Mouse (Mus musculus): Measurements from ENCODE around the gene Tbx4. TPM values are rescaled to one million over a fixed set of nuclear protein-coding genes. Genes with fewer than 3 reads are reported as not detected.

Tbx4 gene
- polyA plus RNA-seq, 1 experiment = 0.02 TPM

GRCm38 (mm10) chr11:85849037-85849436 lies 37.2 kb upstream of the Tbx4 start:
- no peaks in the 10 kb centered on the region for H3K27me3 ChIP-seq (ENCODE audit: control insufficient read depth, insufficient read depth, insufficient read length)
- H3K79me3 ChIP-seq (ENCODE audit: low read depth) = no peaks in the 10 kb centered on the region
- TF ChIP-seq CTCF (IDR thresholded peaks at IDR 0.05; ENCODE audit: control insufficient read depth, insufficient read depth, insufficient read length) (peak; percentile 67), MAX (IDR thresholded peaks at IDR 0.05) (no peak)
- H3K36me3 ChIP-seq (ENCODE audit: control insufficient read depth, insufficient read depth) = no peaks in the 10 kb centered on the region
- no peaks in the 10 kb centered on the region for H3K79me2 ChIP-seq (ENCODE audit: control insufficient read depth, insufficient read depth)
- no peak overlapping the region for H3K4me3 ChIP-seq (ENCODE audit: insufficient read depth, poor library complexity, severe bottlenecking)
- no peak overlapping the region for H3ac ChIP-seq (ENCODE audit: control insufficient read depth, insufficient read length, low read depth)

DNA sequence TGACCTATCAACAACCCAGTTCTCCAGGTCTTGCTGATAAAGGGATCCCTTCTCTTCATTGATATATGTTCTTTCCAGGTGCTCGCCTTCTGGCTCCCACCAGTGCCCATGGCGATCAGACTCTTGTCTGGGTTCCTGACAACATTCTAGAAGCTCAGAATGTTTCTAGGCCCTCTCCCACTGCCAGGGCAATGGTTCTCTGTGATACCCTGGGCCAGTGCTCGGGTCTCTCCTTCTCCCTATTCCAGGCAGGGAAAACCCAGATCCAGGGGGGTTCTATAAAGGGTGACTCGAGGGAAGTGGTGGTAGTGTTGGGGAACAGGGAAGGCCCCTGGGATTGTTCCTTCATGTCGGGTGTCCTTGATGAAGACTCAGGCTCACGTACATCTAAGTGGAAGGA lies 36.0 kb upstream of the Tbx4 start, which contains the start of gene Gm11444:
Gene Gm11444, minus strand, starts transcription at position 101 of the 400 bp plus-strand sequence.
- Histone ChIP-seq H3K4me3 (ENCODE audit: insufficient read depth, poor library complexity, severe bottlenecking) (no peak within 1 kb of the TSS), H3K27me3 (ENCODE audit: control insufficient read depth, insufficient read depth, insufficient read length) (no peaks in the 10 kb centered on the region), H3K36me3 (ENCODE audit: control insufficient read depth, insufficient read depth) (no peaks in the 10 kb centered on the region), H3K79me2 (ENCODE audit: control insufficient read depth, insufficient read depth) (no peaks in the 10 kb centered on the region), H3K79me3 (ENCODE audit: low read depth) (no peaks in the 10 kb centered on the region), H3ac (ENCODE audit: control insufficient read depth, insufficient read length, low read depth) (no peak within 1 kb of the TSS)
- no peak for TF ChIP-seq FOSL1 (IDR thresholded peaks at IDR 0.05; ENCODE audit: insufficient read depth, low read length, poor library complexity, severe bottlenecking)
- no peak for TF ChIP-seq CEBPB (IDR thresholded peaks at IDR 0.05; ENCODE audit: low read depth)
- TF ChIP-seq MYOG (IDR thresholded peaks at IDR 0.05; ENCODE audit: control insufficient read depth, extremely low read depth, insufficient read length) = no peak
- TF ChIP-seq USF1 (IDR thresholded peaks at IDR 0.05; ENCODE audit: low read depth) = no peak
- no peak for TF ChIP-seq CTCF (IDR thresholded peaks at IDR 0.05; ENCODE audit: control insufficient read depth, insufficient read depth, insufficient read length)
- no peak for TF ChIP-seq MAX (IDR thresholded peaks at IDR 0.05)
- TF ChIP-seq MYOD1 (IDR thresholded peaks at IDR 0.05; ENCODE audit: control insufficient read depth, insufficient read length, low read depth) = no peak

DNA sequence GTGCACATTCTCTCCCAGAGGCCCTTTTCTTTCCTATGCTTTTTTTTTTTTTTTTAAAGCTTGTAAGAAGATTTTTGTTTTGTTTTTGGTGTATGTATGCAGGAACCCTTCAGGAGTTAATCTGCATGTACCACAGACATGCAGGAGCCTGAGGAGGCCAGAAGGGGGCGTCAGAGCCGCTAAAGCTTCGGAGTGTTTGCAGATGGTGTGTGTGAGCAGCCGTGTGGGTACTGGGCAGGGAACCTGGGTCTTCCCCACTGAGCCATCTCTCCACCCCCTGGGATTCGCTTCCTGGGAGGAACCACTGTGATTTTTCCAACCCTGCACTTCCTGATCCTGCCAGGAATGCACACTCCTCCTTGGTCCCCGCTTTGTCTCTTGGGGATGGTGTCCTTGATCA lies 35.5 kb upstream of the Tbx4 start:
- Histone ChIP-seq H3K36me3 (ENCODE audit: control insufficient read depth, insufficient read depth) (no peaks in the 10 kb centered on the region), H3ac (ENCODE audit: control insufficient read depth, insufficient read length, low read depth) (no peak overlapping the region), H3K27me3 (ENCODE audit: control insufficient read depth, insufficient read depth, insufficient read length) (no peaks in the 10 kb centered on the region), H3K4me3 (ENCODE audit: insufficient read depth, poor library complexity, severe bottlenecking) (no peak overlapping the region), H3K79me2 (ENCODE audit: control insufficient read depth, insufficient read depth) (no peaks in the 10 kb centered on the region), H3K79me3 (ENCODE audit: low read depth) (no peaks in the 10 kb centered on the region)
- no peak for TF ChIP-seq MYOG (IDR thresholded peaks at IDR 0.05; ENCODE audit: control insufficient read depth, extremely low read depth, insufficient read length)
- TF ChIP-seq CEBPB (IDR thresholded peaks at IDR 0.05; ENCODE audit: low read depth) = no peak
- TF ChIP-seq USF1 (IDR thresholded peaks at IDR 0.05; ENCODE audit: low read depth) = no peak

DNA sequence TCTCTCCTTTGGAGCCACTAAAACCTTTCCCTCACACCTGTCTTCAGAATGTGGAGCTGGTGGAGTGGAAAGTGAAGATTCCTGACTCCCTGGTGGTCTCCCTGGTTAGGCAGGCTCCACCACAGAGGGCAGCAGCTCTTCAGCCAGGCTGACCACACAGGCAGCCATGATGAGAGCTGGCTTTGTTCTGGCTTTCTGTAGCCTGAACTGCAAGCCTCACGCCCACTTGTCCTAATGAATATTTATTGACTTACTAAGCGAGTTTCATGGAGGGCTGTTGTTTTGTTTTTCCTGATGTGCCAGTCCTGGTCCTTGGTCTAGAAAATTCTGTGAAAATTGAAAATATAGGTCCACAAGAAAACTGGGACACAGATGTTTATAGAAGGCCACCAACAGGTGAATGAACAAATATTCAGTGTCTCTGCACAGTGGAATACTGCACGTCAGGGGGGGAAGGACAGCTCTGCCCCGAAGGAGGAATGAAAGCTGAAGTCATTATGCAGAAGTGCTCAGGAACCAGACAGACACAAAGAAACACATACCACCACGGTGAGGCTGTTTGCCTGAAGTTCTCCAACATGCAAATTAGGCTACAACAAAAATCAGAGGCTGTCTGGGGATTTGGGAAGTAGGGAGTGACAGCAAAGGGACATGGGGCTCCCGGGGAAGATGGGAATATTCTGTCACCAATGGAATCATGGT lies 28.1 kb upstream of the Tbx4 start:
- H3K4me3 ChIP-seq (ENCODE audit: insufficient read depth, poor library complexity, severe bottlenecking) = no peak overlapping the region
- TF ChIP-seq CEBPB (IDR thresholded peaks at IDR 0.05; ENCODE audit: low read depth) (no peak), FOSL1 (IDR thresholded peaks at IDR 0.05; ENCODE audit: insufficient read depth, low read length, poor library complexity, severe bottlenecking) (no peak), MAX (IDR thresholded peaks at IDR 0.05) (no peak), MYOD1 (IDR thresholded peaks at IDR 0.05; ENCODE audit: control insufficient read depth, insufficient read length, low read depth) (no peak), USF1 (IDR thresholded peaks at IDR 0.05; ENCODE audit: low read depth) (no peak), CTCF (IDR thresholded peaks at IDR 0.05; ENCODE audit: control insufficient read depth, insufficient read depth, insufficient read length) (no peak), MYOG (IDR thresholded peaks at IDR 0.05; ENCODE audit: control insufficient read depth, extremely low read depth, insufficient read length) (no peak)

DNA sequence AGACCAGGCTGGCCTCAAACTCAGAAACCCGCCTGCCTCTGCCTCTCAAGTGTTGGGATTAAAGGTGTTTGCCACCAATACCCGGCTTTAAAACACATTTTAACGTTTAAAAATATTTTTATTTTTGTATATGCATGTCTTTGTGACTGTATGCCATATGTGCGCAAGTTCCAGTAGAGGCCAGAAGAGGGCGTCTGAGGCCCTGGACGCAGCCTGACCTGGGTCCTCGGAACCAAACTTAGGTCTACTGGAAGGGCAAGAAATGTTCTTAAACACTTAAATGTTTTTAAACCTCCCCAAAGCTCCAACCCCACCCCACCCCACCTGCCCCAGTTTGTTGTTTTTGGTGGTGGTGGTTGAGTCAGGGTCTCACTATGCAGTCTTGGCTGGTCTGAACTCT lies 21.9 kb upstream of the Tbx4 start:
- no peak overlapping the region for H3K4me3 ChIP-seq (ENCODE audit: insufficient read depth, poor library complexity, severe bottlenecking)
- no peaks in the 10 kb centered on the region for H3K79me3 ChIP-seq (ENCODE audit: low read depth)
- TF ChIP-seq CTCF (IDR thresholded peaks at IDR 0.05; ENCODE audit: control insufficient read depth, insufficient read depth, insufficient read length) (no peak), FOSL1 (IDR thresholded peaks at IDR 0.05; ENCODE audit: insufficient read depth, low read length, poor library complexity, severe bottlenecking) (no peak), CEBPB (IDR thresholded peaks at IDR 0.05; ENCODE audit: low read depth) (no peak), MYOG (IDR thresholded peaks at IDR 0.05; ENCODE audit: control insufficient read depth, extremely low read depth, insufficient read length) (no peak), USF1 (IDR thresholded peaks at IDR 0.05; ENCODE audit: low read depth) (no peak), MAX (IDR thresholded peaks at IDR 0.05) (no peak), MYOD1 (IDR thresholded peaks at IDR 0.05; ENCODE audit: control insufficient read depth, insufficient read length, low read depth) (no peak)

More for the DNA sequence above, 28.1 kb upstream of the Tbx4 start:
- no peaks in the 10 kb centered on the region for H3K79me3 ChIP-seq (ENCODE audit: low read depth)
- H3ac ChIP-seq (ENCODE audit: control insufficient read depth, insufficient read length, low read depth) = no peak overlapping the region
- H3K79me2 ChIP-seq (ENCODE audit: control insufficient read depth, insufficient read depth) = no peaks in the 10 kb centered on the region
- H3K36me3 ChIP-seq (ENCODE audit: control insufficient read depth, insufficient read depth) = no peaks in the 10 kb centered on the region
- H3K27me3 ChIP-seq (ENCODE audit: control insufficient read depth, insufficient read depth, insufficient read length) = no peaks in the 10 kb centered on the region

More for the DNA sequence above, 21.9 kb upstream of the Tbx4 start:
- Histone ChIP-seq H3K36me3 (ENCODE audit: control insufficient read depth, insufficient read depth) (no peaks in the 10 kb centered on the region), H3K27me3 (ENCODE audit: control insufficient read depth, insufficient read depth, insufficient read length) (peaks cover 4% of the 10 kb centered on the region), H3K79me2 (ENCODE audit: control insufficient read depth, insufficient read depth) (no peaks in the 10 kb centered on the region), H3ac (ENCODE audit: control insufficient read depth, insufficient read length, low read depth) (no peak overlapping the region)

Data from C2C12 (cell line).